In genomic region chr17:79909571-79909970, GRCm38 (mm10) we compare ENCODE assay signal across 25 mouse cellular contexts. TPM values are rescaled to one million over a fixed set of nuclear protein-coding genes. Genes with fewer than 3 reads are reported as not detected.
DNase-seq lines count a peak whose midpoint lies in the region; ATAC-seq and TF ChIP-seq lines count a peak whose summit lies in the region.
"Had no signal": no experiment of that assay in that cellular context is flagged by ENCODE, and none has a peak within 500 bp of the region (broad histone marks: within the 10 kb centered on the region; RNA-seq: fewer than 3 reads in every experiment).

No protein-coding gene starts in this region.

- no peak overlapping the region for H3K27ac ChIP-seq in stomach, postnatal 0 days (replicated peaks)
- H3K27ac ChIP-seq in forebrain, embryonic 14.5 days (ENCODE audit: low read depth, low read length), result no peak overlapping the region
- H3K27ac ChIP-seq: embryonic facial prominence, embryonic 13.5 days; embryonic facial prominence, embryonic 15.5 days; forebrain, embryonic 10.5 days; forebrain, embryonic 12.5 days; forebrain, embryonic 15.5 days had no signal

- no peak overlapping the region for H3K4me2 ChIP-seq in stomach, postnatal 0 days (replicated peaks; ENCODE audit: low read depth)
- no peak overlapping the region for H3K4me2 ChIP-seq in forebrain, embryonic 14.5 days (ENCODE audit: low read length)
- H3K4me2 ChIP-seq: embryonic facial prominence, embryonic 13.5 days; embryonic facial prominence, embryonic 15.5 days; forebrain, embryonic 12.5 days; forebrain, embryonic 15.5 days had no signal

- 73% methylated on average over 12 of the region's 12 CpGs for WGBS in stomach, postnatal 0 days
- WGBS in forebrain, embryonic 14.5 days, result 89% methylated on average over 12 of the region's 12 CpGs

- no peaks in the 10 kb centered on the region for H3K4me1 ChIP-seq in stomach, postnatal 0 days (replicated peaks; ENCODE audit: control insufficient read depth, insufficient read depth)
- no peaks in the 10 kb centered on the region for H3K4me1 ChIP-seq in forebrain, embryonic 14.5 days (ENCODE audit: control insufficient read depth, insufficient read depth, low read length)
- H3K4me1 ChIP-seq: embryonic facial prominence, embryonic 15.5 days; forebrain, embryonic 10.5 days; forebrain, embryonic 12.5 days; forebrain, embryonic 15.5 days had no signal

- no peaks in the 10 kb centered on the region for H3K27me3 ChIP-seq in stomach, postnatal 0 days (ENCODE audit: control insufficient read depth, insufficient read depth, low read length)
- H3K27me3 ChIP-seq in forebrain, embryonic 14.5 days (replicated peaks; ENCODE audit: control insufficient read depth, insufficient read depth, low read length), result no peaks in the 10 kb centered on the region
- H3K27me3 ChIP-seq: embryonic facial prominence, embryonic 13.5 days; embryonic facial prominence, embryonic 15.5 days; forebrain, embryonic 12.5 days; forebrain, embryonic 15.5 days had no signal

- H3K9ac ChIP-seq in stomach, postnatal 0 days (ENCODE audit: low read length), result no peak overlapping the region
- H3K9ac ChIP-seq in forebrain, embryonic 14.5 days (ENCODE audit: low read length), result no peak overlapping the region
- H3K9ac ChIP-seq: embryonic facial prominence, embryonic 13.5 days; embryonic facial prominence, embryonic 15.5 days; forebrain, embryonic 12.5 days; forebrain, embryonic 15.5 days; forebrain, postnatal 0 days had no signal

- H3K36me3 ChIP-seq in stomach, postnatal 0 days (ENCODE audit: control insufficient read depth, insufficient read depth, low read length), result no peaks in the 10 kb centered on the region
- H3K36me3 ChIP-seq in forebrain, embryonic 14.5 days (ENCODE audit: control insufficient read depth, insufficient read depth, low read length), result no peaks in the 10 kb centered on the region
- H3K36me3 ChIP-seq: embryonic facial prominence, embryonic 13.5 days; embryonic facial prominence, embryonic 15.5 days; forebrain, embryonic 10.5 days; forebrain, embryonic 12.5 days; forebrain, embryonic 15.5 days had no signal

- DNase-seq in adrenal gland, adult (ENCODE audit: inconsistent age in 2 of 2, low spot score in 1 of 2), result peak; percentile 39 to 78
- DNase-seq in adrenal gland, adult 2 months, result no peak
- peak; percentile 25 for DNase-seq in ovary, adult 18-20 months (ENCODE audit: low spot score)
- DNase-seq in ovary, postnatal 14 days (ENCODE audit: low spot score), result no peak
- DNase-seq in stomach, postnatal 0 days (ENCODE audit: low spot score), result peak; percentile 2
- DNase-seq in testis, postnatal 10 days (ENCODE audit: low spot score), result peak; percentile 54
- DNase-seq in forebrain, embryonic 14.5 days (ENCODE audit: low spot score), result no peak
- DNase-seq: adrenal gland, postnatal 10 days; adrenal gland, postnatal 25 days; B cell, adult 2 months; cerebellum, adult 11 months; cerebellum, adult 18-20 months; cerebellum, adult 8-10 months; cerebellum, adult 9-11 months; cerebellum, postnatal 14 days; cerebellum, postnatal 36 days; embryo, embryonic 11 days; forebrain, postnatal 0 days had no signal

- no peak overlapping the region for H3K4me3 ChIP-seq in stomach, postnatal 0 days (ENCODE audit: low read depth, low read length)
- H3K4me3 ChIP-seq in forebrain, embryonic 14.5 days (ENCODE audit: low read depth, low read length), result no peak overlapping the region
- H3K4me3 ChIP-seq: embryonic facial prominence, embryonic 13.5 days; embryonic facial prominence, embryonic 15.5 days; erythroblast, embryonic 14.5 days; forebrain, embryonic 10.5 days; forebrain, embryonic 12.5 days; forebrain, embryonic 15.5 days had no signal

- no peak for TF ChIP-seq CTCF in stomach, postnatal 0 days (IDR thresholded peaks at IDR 0.05; ENCODE audit: low read depth)

- no peaks in the 10 kb centered on the region for H3K9me3 ChIP-seq in stomach, postnatal 0 days (ENCODE audit: control insufficient read depth, low read length)
- H3K9me3 ChIP-seq in forebrain, embryonic 14.5 days (replicated peaks; ENCODE audit: control insufficient read depth, low read length), result no peaks in the 10 kb centered on the region
- H3K9me3 ChIP-seq: embryonic facial prominence, embryonic 13.5 days; embryonic facial prominence, embryonic 15.5 days; forebrain, embryonic 10.5 days; forebrain, embryonic 12.5 days; forebrain, embryonic 15.5 days had no signal

- no peak for TF ChIP-seq EP300 in stomach, postnatal 0 days (optimal IDR thresholded peaks at IDR 0.05)

- no peak for ATAC-seq in stomach, postnatal 0 days (ENCODE audit: low FRiP score, low TSS enrichment)
- ATAC-seq in CD4-positive, CD25-positive, alpha-beta regulatory T cell, adult 4 months, result no peak
- ATAC-seq in forebrain, embryonic 14.5 days, result no peak
- ATAC-seq: forebrain, embryonic 15.5 days; forebrain, postnatal 0 days had no signal

RNA-seq across cellular contexts. Expression of gene Atl2, which starts 13.6 kb away (rescaled TPM):
- 100 to 1,000 TPM in 1 of 2 experiments, 10 to 100 TPM in 1; 61.4 to 137 TPM for total RNA-seq in adrenal gland, adult 2 months (2021)
- 10.3 and 14.5 TPM in 2 replicates for polyA plus RNA-seq in adrenal gland, adult 2 months (2012; rRNA removed)
- 22.6 and 25.2 TPM in 2 replicates for polyA plus RNA-seq in stomach, postnatal 0 days (2015; fragmentation: Nextera tagmentation; extraction: Ambion mirVana)
- 10 to 100 TPM; 14.3 to 14.4 TPM for polyA plus RNA-seq in CD4-positive, CD25-positive, alpha-beta regulatory T cell, adult 4 months (2017; shearing (Covaris generic))
- 28.2 and 35.2 TPM in 2 replicates for polyA plus RNA-seq in forebrain, embryonic 14.5 days (2014; fragmentation: Nextera tagmentation; extraction: Ambion mirVana)

Comparison
In these comparisons a context has a peak if more than half of its experiments do, and no peak if none do; other contexts are left out.
1. DNase-seq: peak in adrenal gland, adult (2 of 2), ovary, adult 18-20 months (single experiment), stomach, postnatal 0 days (single experiment) and testis, postnatal 10 days (single experiment); none in adrenal gland, adult 2 months (single experiment), ovary, postnatal 14 days (single experiment) and forebrain, embryonic 14.5 days (single experiment).